Mouse (Mus musculus) cerebellum, postnatal 14 days (tissue): ENCODE measurements at regions not wholly inside any gene's neighbourhood (a gene's known extent, or its start where the extent isn't known, plus 50 kb on each side); places are given as distances from the start of the nearest gene placed in this dataset.
A peak's percentile ranks its signal among the peaks of the same experiment; 100 is the strongest.

Experiments
- DNase-seq, 2 experiments: peaks; one replicate each; pipeline ENCODE4 v3.0.0; 2021; ENCODE audit warnings: mixed read lengths in 2 of 2

DNA sequence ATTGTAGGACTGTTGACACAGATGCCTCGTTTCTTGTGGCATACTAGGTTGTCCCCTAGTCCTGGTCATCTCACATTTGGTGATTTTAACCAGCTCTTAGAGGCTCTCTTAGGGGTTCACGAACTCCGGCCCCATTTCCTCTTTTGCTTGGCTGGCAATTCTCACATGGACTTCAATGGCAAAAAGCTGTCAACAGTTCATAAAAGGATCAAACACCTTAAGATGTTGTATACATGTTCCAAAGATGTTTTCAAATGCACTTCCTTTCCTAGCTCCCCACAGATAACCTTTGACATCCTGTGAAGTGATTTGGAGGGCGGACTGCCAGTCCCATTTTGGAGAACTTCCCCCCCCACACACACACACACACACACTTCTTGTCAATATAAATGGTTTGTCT lies 153.7 kb upstream of the Rpl34 start:
- DNase-seq = no peak

DNA sequence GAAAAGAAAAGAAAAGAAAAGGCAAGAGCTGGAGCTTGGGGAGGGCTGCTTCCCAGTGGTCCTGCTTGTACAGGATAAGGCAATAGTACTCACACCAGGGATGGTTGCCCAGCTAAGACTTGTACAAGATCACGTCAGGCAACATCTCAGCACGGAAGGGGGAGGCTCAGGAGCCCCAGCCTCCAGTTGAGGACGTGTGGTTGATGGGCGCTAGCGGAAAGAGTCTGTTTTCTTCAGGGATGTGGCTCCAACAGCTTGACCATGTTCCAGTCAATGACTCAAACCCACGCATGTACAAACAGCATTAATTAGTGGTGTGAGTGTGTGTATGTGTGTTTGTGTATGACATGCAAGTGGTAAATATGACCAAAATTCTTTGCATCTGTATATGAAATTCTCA lies 153.1 kb upstream of the Rpl34 start:
- no peak for DNase-seq

DNA sequence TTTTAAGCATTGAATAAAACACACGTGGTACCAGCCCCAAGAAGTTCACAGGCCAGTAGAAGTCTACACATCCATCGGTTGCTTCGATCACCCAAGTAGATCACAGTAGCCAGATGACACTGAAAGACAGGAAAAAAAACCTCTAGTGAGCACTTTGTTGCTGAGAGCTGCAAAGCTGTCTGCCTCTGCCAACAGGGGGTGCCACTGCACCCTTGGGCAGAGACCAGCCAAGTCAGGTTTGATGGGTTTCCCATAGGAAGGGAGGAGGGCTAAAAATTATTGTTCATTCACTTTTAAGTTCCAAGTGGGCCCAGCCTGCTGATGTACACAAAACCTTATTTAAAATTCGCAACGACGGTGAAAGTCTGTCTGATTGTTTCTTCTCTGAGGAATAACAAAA lies 150.3 kb upstream of the Rpl34 start:
- DNase-seq = no peak

DNA sequence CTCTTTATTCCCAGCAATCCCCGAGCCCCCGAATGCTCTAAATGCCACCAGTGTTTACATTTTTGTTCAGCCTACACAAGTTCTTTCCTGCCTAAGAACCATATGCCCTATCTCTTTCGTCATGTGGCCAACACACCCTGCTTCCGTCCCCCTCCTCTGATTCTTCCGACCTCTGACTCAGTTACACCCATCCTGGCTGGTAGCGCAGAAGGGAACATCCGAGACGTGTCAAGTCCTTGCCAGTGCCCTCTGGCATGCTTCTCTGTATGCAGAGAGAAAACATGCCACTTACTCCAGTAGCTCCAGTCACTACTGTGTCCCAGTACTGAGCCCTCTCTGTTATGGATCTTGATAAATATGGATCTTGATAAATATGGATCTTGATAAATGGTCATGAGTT lies 149.3 kb upstream of the Rpl34 start:
- no peak for DNase-seq

DNA sequence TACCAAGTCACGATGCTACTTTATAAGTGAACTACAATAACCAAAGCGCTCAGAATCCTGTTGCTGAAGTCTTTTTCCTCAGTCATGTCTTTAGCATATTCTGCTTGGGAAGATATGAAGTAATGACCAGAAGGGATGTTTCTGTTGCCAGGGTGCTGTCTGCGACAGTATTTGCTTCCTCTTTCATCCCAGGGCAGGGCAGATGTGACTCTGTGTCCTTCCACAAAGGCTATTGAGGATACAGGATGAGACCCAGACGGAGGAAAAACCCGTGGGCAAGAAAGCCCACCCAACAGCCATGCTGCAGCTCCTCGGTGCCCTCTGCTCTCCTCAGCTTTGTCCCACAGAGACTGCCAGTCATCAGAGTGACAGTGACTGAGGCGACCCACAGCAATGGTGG lies 148.6 kb upstream of the Rpl34 start:
- DNase-seq = no peak

DNA sequence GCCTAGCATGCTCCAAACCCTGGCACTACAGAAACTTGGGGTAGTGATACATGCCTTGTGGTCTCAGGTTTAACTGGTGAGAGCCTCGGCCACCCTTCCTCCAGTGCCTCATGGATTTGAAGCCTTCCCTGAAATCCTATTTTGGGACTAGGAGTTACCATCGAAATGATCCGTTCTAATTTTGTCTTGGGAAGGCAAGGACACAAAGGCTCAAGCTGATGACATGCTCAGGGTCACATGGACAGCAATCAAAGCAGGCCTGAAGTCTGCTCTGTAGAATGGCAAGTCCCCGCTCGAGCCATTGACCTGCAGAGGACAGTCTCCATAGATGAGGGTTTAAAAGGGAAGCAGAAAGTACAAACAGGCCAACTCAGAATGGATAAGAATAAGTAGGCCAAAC lies 147.8 kb upstream of the Rpl34 start:
- DNase-seq = no peak

DNA sequence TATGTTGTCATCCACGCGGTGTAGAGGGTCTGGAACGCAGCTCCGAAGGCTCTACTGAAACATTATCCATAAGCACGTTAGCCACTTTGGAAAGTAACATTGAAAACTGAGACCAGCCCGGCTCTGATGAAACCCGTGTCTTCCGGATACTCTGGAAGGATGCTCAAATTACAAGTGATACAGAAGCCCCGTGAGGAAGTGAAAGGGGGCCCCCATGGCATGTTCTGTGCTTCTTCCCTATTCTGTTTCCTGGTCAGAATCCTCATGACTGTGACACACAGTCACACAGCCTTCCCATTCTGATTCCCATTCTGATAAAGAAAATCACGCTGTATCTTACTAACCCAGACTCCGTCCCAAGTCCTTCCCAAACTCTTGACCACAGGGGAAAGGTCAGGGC lies 143.5 kb upstream of the Rpl34 start:
- no peak for DNase-seq

DNA sequence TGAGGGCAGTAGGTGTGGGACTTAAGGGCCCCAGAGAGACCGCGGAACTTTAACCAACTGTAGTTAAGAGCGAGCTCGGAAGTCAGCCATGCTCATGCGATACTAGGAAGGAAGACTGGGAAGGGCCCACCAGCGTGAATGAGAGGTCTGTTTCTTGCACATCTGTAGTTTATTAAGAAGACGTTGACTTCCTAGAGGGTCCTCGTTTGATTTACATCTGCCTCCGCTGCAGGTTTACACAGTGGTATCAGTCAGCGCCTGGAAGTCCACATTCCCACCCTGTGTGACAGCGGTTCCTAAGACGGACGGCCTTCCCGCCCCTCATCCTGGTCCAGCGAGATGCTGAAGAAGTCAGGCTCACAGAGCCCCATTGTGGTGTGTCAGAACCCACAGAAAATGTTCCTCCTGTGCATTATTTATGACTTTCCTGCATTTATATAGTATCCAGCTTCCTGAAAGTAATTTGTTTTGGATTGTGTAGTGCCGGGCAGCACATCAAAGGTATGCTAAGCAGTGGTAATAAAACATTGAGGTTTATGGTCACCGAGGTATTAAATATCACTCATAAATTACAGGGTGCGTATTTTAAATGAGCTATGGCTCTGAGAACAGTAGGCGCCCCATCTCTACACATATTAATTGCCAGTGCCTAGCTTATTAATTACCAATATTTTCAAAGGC lies 136.9 kb upstream of the Rpl34 start:
- no peak for DNase-seq

DNA sequence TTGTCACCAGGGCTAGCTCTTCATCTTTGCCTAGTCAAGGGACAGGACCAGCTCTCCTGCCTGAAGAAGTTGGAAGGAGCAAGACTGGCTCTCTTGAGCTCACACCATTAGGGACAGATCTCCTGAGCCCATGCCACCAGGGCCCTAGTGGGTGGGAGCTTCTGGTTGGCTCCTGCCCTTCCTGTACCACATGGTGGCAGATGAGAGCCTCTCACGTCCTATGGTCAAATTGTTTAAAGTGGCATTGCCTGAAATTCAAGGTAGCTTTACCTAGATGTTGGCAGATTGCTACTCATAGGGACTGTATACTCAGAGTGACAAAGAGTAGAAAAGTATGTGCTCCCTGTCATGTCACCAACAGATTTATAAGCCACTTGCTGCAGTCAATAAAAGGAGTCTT lies 134.6 kb upstream of the Rpl34 start:
- DNase-seq = no peak

DNA sequence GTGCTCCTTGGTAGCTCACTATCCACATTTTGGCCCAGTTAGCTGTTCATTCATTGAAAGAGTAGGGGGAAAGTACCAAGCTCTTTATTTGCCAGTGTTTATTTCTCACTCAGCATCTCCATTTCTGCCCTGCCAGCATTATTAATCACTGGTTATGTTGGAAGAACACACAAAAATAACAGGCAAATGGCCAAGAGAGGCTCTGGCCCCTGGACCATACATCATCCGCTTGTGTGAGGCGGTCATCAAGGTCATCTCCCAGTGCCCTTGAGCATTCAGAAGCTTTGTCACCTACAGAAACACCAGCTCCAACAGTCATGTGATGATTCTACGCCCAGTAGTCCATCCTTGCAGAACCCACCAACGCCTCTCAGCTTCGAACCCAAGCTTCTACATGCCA lies 133.2 kb upstream of the Rpl34 start:
- DNase-seq = no peak

DNA sequence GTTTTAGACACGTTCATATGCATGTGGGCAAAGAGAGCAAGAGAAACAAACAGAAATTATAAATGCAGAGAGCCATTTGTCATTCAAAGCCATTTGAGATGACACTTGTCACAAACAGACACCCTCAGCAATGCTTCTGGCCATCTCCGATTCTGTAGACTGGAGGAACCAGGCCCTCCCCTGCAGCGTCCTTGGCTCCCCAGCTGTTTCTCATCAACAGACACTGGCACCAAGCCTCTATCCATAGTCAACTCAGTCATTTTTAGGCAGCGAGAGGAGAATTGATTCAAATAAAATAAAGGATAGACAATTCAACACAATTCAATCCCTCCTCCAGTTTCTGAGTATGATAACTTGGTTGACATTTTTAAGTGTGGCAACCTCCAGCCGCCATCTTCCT lies 130.1 kb upstream of the Rpl34 start:
- DNase-seq = no peak

DNA sequence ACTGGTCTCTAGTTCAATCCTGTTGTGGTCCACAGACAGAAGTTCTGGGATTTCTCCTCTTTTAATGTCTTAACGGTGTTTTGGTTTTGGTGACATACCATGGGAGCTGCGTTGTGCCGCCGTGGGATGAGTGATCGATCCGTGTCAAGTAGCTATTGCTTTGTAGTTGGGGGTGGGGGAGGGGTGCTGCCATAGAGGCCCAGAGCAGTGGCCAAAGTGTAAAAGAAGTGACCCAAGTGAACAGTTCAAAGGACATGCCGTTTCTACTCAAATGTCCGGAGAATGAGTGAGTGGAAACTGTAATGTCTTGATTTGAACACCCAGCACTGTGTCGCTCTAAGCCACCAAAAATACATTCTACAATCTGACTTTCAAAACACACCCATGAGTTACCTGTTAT lies 123.7 kb upstream of the Rpl34 start:
- DNase-seq = no peak

DNA sequence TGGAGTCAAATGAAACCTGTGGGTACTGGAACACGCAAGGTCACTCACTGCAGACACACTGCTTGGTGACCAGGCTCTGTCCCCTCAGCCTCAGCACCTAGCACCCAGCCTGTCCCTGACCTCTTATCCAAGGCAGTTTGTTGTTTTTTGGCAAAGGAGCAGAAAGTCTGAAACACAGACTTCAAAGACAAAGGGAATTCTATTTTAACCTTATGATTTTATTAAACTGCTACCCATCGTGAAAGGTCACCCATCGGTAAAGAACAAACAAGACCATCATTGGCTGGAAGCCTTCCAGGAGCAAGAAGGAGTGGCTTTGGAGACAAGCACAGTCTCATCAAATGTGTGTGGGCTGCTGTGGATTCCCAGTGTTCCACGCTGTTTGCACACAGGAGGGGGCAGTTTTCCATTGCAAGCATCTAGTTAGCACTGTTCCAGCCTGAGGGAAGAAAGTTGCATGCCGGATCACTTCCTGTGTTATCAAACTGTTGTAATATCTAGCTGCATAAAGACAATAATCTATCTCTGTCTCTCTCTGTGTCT lies 120.6 kb upstream of the Rpl34 start:
- DNase-seq = no peak

DNA sequence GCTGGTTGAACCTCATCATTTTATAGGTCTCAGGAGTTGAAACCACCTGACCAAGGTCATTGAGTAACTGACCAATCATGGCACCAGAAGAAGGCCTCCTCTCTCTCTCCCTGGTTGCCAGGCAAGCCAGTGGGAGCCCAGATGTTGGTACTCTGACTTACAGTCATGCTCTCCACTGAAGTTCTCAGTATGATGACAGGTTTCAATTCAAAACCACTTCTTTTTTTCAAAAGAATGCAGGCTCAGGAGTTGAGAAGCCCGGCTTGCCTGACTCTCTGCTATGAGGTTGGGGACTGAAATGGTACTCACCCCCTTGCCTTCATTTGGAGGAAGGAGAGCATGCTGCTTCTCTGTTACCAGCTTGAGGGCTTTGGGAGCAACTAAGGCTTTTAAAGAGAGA lies 111.6 kb upstream of the Rpl34 start:
- no peak for DNase-seq

DNA sequence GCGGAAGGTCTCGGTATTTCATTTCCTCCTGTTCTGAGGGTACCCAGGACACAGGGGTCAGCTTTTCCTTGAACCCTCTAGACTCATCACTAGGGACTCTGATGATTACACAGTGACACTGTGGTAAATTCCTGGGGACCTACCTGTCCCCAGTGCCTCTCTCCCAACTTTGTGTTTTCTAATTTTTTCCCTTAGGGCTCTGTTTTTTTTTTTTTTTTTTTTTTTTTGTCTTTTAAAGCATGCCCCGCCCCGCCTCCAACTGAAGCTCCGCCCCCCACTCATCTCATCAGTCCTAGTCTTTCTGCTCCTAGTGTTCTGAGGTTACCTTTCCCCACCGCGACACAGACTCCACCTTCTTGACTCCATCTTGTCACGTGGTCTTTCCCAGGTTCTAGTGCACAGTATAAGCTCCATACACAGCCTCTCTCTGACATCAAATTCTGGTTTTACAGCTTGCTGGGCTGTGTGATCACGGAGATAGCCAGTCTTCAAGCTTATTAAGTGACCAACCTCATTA lies 109.8 kb upstream of the Rpl34 start:
- DNase-seq = no peak

DNA sequence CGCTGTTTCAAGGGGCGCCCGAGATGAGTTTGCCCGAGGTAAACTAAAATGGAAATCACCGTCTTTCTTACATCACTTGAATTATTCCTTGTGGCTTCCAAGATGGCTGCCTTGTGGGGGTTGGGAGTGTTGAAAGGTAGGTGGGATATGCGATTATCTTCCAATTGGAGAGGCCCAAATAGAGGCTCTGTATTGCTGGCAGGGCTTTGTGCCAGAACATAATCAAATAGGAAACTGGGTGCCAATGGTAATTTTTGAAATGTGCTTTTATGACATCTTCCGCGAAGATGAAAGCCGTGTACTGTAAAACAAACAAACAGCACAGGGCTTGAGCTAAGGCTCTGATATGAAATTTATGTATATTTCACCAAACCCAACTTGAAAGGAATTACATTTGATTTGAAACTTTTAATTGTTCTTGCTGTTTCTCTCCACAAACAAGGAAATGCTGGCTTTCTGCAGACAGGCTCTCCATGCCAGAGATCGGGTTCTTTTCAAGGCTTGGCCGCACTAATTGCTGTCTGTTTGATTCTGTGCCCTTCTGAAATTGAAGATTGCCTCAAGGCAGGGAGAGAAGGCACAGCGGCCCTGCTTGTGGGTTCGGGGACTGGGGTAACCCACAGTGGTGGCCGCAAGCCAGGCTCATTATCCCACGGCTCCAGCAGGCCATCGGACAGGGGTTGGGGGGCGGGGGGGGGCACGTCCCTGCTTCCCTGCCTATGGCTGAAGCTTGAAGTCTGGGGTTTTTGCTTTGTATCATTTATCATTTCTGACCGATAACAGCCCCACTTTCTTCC lies 108.6 kb upstream of the Rpl34 start:
- peak; percentile 12 to 30 for DNase-seq

DNA sequence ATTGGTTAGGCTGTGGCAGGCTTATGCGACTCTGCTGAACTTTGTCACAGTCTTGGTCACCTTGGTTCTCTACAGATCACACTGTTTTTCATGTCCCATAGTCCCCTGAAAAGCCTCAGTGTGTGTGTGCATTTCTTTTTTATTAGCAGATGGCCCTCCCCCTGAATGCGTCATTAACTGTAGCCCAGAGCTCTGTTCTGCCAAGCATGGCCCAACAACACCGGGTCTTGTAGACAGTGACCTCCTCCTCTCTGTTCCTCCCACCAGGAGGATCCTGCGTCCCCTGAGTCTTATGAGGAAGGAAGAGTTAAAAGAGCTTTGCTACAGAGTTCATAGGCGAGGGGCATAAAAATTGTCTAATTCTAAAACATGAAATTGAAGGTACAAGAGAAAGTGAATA lies 103.5 kb upstream of the Rpl34 start:
- DNase-seq = no peak

DNA sequence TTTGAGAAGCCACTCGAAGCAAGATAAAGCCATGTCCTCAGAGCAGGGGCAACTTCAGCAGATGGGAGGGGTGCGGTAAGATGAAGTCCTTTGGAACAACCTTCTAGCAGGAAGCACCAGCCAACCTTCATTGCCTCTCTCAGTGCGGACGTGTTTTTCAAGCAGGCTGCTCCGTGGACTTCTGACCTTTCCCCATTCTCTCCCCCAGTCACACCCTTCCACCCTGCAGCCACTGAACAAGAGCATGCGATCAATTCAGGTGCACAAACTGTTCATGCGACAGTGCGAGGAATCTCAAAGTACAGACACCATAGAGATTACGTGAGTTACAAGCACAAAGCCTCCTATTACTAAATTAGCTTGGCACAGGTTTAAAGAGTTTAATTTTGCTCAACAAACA lies 102.9 kb upstream of the Rpl34 start:
- DNase-seq = no peak

DNA sequence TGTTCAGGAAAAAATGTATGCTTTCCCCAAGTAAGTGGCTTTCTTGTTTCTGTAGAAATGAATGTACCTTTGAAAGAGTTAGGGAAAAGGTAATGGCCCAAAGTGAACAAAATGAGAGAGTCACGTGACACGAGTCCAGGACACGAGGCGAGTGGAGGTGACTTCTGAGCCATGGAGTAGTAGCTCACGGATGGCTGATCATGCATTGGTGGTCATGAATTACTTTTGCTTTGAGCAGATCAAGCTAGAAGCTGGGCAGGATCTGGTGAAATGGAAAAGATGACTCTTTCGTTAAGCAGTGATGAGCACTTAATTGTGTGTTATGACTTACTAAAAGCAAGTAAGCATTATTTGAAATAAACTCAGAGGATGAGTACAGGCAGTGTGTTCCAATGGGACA lies 101.6 kb upstream of the Rpl34 start:
- DNase-seq = no peak

DNA sequence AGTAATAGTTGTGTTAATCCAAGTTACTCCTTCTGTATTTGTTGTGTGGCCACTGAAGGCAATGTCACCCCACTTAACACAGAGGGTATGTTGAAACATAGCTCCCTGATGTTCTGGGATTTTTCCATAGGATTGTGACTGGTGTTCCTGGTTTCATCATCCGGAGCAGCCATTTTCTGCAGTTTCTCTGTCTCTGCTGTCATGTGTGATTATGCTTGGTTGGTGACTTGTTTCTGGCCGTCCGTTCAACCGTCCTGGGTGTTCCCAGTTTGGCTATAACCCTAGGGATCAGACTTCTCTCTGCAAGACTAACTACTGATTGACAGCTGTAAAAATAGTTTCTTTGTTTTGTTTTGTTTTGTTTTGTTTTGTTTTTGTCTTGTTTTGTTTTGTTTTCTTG lies 98.1 kb upstream of the Rpl34 start:
- DNase-seq = no peak

DNA sequence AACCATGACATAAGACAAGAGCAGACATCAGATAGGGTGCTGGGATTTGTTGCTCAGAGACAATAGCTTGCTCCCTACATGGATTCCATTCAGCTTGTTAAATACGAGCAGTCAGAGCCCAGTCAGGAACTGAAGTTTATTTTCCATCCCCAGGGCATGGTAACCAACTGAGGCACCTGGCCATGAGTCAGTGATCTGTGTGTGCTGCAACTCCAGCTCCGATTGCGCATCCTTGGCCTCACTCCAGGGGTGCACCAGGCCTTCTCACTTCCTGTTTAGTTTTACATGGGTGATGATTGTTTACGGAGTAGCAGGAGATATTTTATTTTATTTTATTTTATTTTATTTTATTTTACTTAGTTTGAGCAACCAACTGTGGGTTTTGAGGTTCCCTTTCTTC lies 97.7 kb upstream of the Rpl34 start:
- no peak for DNase-seq

DNA sequence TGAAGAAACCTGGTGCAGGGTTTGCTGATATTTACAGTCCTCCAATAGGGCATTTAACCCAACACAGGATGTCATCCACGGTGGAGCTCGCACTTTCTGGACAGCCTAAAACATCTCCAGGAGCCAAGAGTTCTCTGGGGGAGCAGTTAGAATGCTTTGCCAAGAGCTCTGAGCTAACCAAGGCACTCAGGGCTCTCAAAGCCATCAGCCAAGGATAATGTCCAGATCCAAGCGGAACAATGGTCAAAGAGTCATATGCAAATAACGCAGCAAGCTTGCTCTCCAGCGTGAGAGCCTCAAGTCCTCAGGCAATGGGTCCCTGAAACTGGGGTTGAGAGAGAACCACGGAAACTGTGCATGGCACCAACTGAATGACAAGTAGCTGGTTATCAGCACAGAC lies 96.8 kb upstream of the Rpl34 start:
- DNase-seq = no peak

DNA sequence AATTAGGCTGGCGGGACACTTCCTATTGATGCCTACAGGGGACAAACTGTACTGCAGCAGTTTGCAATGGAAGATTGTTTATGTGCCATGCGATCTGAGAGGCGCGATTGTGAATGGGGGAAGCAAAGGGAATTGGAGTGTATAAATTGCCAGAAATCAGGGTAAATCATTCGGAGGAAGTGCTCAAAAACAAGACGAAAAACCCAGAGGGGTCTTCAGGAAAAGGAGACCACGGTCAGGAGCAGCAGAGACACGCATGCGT lies 89.6 kb upstream of the Rpl34 start:
- DNase-seq = no peak

DNA sequence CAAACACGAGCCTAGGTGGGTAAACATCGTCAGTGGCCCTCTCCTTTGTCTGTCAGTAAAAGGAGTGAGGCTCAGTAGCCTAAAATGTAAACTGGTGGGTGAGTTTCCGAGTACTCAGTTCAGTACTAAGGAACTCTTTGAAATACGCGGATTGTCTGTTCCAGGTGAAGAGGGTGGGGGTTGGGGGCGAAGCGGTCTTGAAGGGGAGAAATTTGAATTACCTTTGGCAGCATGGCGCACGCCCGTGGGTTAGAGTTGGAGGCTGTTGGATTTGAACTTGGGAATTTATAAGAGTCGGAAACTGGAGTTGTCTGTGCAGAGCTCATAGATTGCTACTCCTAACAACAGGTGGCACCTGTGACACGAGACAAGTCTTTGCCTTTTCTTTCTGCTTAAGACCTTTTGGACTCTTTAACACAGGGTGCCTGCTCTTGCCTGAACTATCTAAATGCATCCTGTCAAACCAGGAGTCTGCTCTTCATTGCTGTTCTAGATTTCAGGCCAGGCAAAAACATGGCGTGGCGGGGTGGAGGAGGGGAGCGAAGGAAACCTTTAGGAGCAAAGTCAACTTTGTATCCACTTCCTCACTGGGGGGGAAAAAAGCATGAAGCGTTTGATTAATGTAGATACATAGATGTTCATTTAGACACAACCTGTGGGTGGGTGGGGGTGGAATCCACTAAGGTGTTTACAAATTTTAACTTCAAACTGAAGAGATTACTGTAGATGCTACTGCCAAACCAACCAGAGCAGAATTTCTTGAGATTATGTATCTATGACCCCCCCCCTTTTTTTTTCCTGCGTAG lies 89.0 kb upstream of the Rpl34 start:
- peak in 1 of 2 experiments; percentile 22 for DNase-seq
